Mouse (Mus musculus): ENCODE results near the gene Cdt1.

DNA sequence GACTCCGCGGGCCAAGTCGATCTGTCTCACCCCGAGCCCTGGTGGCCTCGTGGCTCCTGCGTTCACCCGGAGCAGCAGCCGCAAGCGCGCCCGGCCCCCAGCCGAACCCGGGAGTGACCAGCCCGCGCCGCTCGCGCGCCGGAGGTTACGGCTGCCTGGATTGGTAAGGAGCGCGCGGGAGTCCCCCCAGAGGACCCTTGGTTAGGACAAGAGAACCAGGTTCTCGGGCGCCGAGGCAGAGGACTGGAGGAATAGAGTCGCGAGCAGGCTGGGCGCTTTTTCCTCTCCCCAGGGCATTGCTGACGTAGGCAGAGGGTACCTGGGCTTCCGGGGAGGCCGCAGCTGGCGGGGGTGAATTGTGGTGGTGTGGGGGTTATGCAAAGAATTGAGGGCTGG lies 292 bp downstream of the Cdt1 start:
- no peak for TF ChIP-seq EP300 (IDR thresholded peaks at IDR 0.05; ENCODE audit: insufficient read depth, low read depth, low read length)
- TF ChIP-seq CTCF (IDR thresholded peaks at IDR 0.05): no peak
